Mouse (Mus musculus) megakaryocyte, embryonic 14.5 days (primary cell): ENCODE results near the gene AL607142.1. TPM values are rescaled to one million over a fixed set of nuclear protein-coding genes. Genes with fewer than 3 reads are reported as not detected.

ENCODE experiments used
- H3K27me3 ChIP-seq: replicated peaks from 2 replicates; pipeline ENCODE3; 2012; ENCODE audit warnings: inconsistent platforms
- H3K36me3 ChIP-seq: replicated peaks from 2 replicates; pipeline ENCODE3; 2012; ENCODE audit warnings: low read length, inconsistent platforms, mixed read lengths
- H3K4me1 ChIP-seq: 2 replicates; pipeline ENCODE4 v1.6.1; 2012; ENCODE audit warnings: inconsistent platforms
- H3K4me3 ChIP-seq: replicated peaks from 2 replicates; pipeline ENCODE3; 2012; ENCODE audit warnings: moderate library complexity, mild to moderate bottlenecking, inconsistent platforms
- H3K9me3 ChIP-seq: 2 replicates; pipeline ENCODE4 v1.6.1; 2012; ENCODE audit warnings: inconsistent platforms
- FLI1 ChIP-seq: IDR thresholded peaks from 2 replicates; pipeline ENCODE4 v1.6.1; 2012; ENCODE audit warnings: low read length, inconsistent platforms, mixed read lengths
- GATA1 ChIP-seq: IDR thresholded peaks from 3 replicates; pipeline ENCODE4 v1.6.1; 2012; ENCODE audit warnings: mixed read lengths, low read length, inconsistent platforms, borderline replicate concordance
- polyA plus RNA-seq: library from polyadenylated mRNA; stranded (reverse); fragments of >175 nt; gene quantifications from 2 replicates; pipeline ENCODE4 v1.2.3, GENCODE M21; 2012; ENCODE audit warnings: low replicate concordance; ENCODE audit not compliant: insufficient read depth

AL607142.1 gene
- polyA plus RNA-seq, 1 experiment, result not detected

- no peak for TF ChIP-seq GATA1
- no peak for TF ChIP-seq FLI1
- peaks cover 18% of the 10 kb centered on the region for H3K9me3 ChIP-seq
- H3K4me1 ChIP-seq, result peaks cover 39% of the 10 kb centered on the region
- H3K4me3 ChIP-seq, result no peak overlapping the region
- H3K36me3 ChIP-seq, result no peaks in the 10 kb centered on the region
- H3K27me3 ChIP-seq, result peaks cover 76% of the 10 kb centered on the region
Measured at GRCm38 (mm10) chr4:120054145-120054544, 10.7 kb upstream of the AL607142.1 start.

GRCm38 (mm10) chr4:120056451-120056850, 8.3 kb upstream of the AL607142.1 start:
- Histone ChIP-seq H3K4me1 (peaks cover 30% of the 10 kb centered on the region), H3K36me3 (no peaks in the 10 kb centered on the region), H3K27me3 (peaks cover 76% of the 10 kb centered on the region), H3K9me3 (peaks cover 18% of the 10 kb centered on the region), H3K4me3 (no peak overlapping the region)
- TF ChIP-seq GATA1 (no peak), FLI1 (no peak)

- H3K27me3 ChIP-seq, result peaks cover 76% of the 10 kb centered on the region
- TF ChIP-seq GATA1 (no peak), FLI1 (no peak)
- H3K9me3 ChIP-seq, result peaks cover 13% of the 10 kb centered on the region
- H3K4me1 ChIP-seq, result peaks cover 19% of the 10 kb centered on the region
- no peak overlapping the region for H3K4me3 ChIP-seq
- no peaks in the 10 kb centered on the region for H3K36me3 ChIP-seq
Measured at GRCm38 (mm10) chr4:120057529-120057928, 7.3 kb upstream of the AL607142.1 start.

- H3K36me3 ChIP-seq, result no peaks in the 10 kb centered on the region
- H3K27me3 ChIP-seq, result peaks cover 77% of the 10 kb centered on the region
- H3K4me1 ChIP-seq, result peaks cover 13% of the 10 kb centered on the region
- TF ChIP-seq FLI1, result no peak
- TF ChIP-seq GATA1, result no peak
- no peak overlapping the region for H3K4me3 ChIP-seq
- H3K9me3 ChIP-seq, result peaks cover 7% of the 10 kb centered on the region
Measured at GRCm38 (mm10) chr4:120058157-120058556, 6.6 kb upstream of the AL607142.1 start.

- Histone ChIP-seq H3K27me3 (peaks cover 77% of the 10 kb centered on the region), H3K4me3 (no peak overlapping the region), H3K36me3 (no peaks in the 10 kb centered on the region), H3K9me3 (peaks cover 7% of the 10 kb centered on the region), H3K4me1 (peaks cover 7% of the 10 kb centered on the region)
- TF ChIP-seq GATA1, result no peak
- TF ChIP-seq FLI1, result no peak
Measured at GRCm38 (mm10) chr4:120058794-120059193, 6.0 kb upstream of the AL607142.1 start.

- Histone ChIP-seq H3K36me3 (no peaks in the 10 kb centered on the region), H3K4me1 (no peaks in the 10 kb centered on the region), H3K27me3 (peaks cover 77% of the 10 kb centered on the region), H3K4me3 (no peak overlapping the region), H3K9me3 (no peaks in the 10 kb centered on the region)
- TF ChIP-seq GATA1, result no peak
- no peak for TF ChIP-seq FLI1
Measured at GRCm38 (mm10) chr4:120061727-120062126, 3.1 kb upstream of the AL607142.1 start.

- H3K4me3 ChIP-seq, result no peak overlapping the region
- H3K4me1 ChIP-seq, result no peaks in the 10 kb centered on the region
- no peaks in the 10 kb centered on the region for H3K9me3 ChIP-seq
- TF ChIP-seq GATA1, result no peak
- TF ChIP-seq FLI1, result no peak
- H3K27me3 ChIP-seq, result peaks cover 76% of the 10 kb centered on the region
- H3K36me3 ChIP-seq, result no peaks in the 10 kb centered on the region
Measured at GRCm38 (mm10) chr4:120062198-120062597, 2.6 kb upstream of the AL607142.1 start.

GRCm38 (mm10) chr4:120062754-120063153, 2.0 kb upstream of the AL607142.1 start:
- Histone ChIP-seq H3K4me1 (no peaks in the 10 kb centered on the region), H3K27me3 (peaks cover 76% of the 10 kb centered on the region), H3K36me3 (no peaks in the 10 kb centered on the region), H3K9me3 (no peaks in the 10 kb centered on the region), H3K4me3 (no peak overlapping the region)
- TF ChIP-seq GATA1, result no peak
- no peak for TF ChIP-seq FLI1

- TF ChIP-seq FLI1 (no peak), GATA1 (no peak)
- Histone ChIP-seq H3K9me3 (no peaks in the 10 kb centered on the region), H3K4me3 (no peak overlapping the region), H3K4me1 (no peaks in the 10 kb centered on the region), H3K36me3 (no peaks in the 10 kb centered on the region), H3K27me3 (peaks cover 77% of the 10 kb centered on the region)
Measured at GRCm38 (mm10) chr4:120063353-120064124, 1.3 kb upstream of the AL607142.1 start.

GRCm38 (mm10) chr4:120066841-120067591, 2.2 kb downstream of the AL607142.1 start:
- peaks cover 82% of the 10 kb centered on the region for H3K27me3 ChIP-seq
- no peak for TF ChIP-seq FLI1
- H3K4me3 ChIP-seq, result no peak overlapping the region
- H3K36me3 ChIP-seq, result no peaks in the 10 kb centered on the region
- H3K4me1 ChIP-seq, result no peaks in the 10 kb centered on the region
- no peaks in the 10 kb centered on the region for H3K9me3 ChIP-seq
